Mouse (Mus musculus) forebrain, embryonic 10.5 days (tissue): ENCODE measurements around the gene Gm11213. TPM values are rescaled to one million over a fixed set of nuclear protein-coding genes. Genes with fewer than 3 reads are reported as not detected.

Experiments
- DNase-seq: peaks from one replicate; pipeline ENCODE4 v3.0.0-alpha.2; 2017; ENCODE audit warnings: low spot score; ENCODE audit errors: extremely low spot score
- H3K27ac ChIP-seq: fragments of 300-500 bp; sonication (generic); 2 replicates; pipeline ENCODE4 v1.5.1; 2016; ENCODE audit warnings: mild to moderate bottlenecking
- H3K27me3 ChIP-seq: fragments of 300-500 bp; sonication (generic); 2 replicates; pipeline ENCODE4 v1.6.1; 2016; ENCODE audit warnings: mild to moderate bottlenecking; ENCODE audit not compliant: poor library complexity, severe bottlenecking
- H3K36me3 ChIP-seq: fragments of 300-500 bp; sonication (generic); replicated peaks from 2 replicates; pipeline ENCODE4 v1.6.1; 2016; ENCODE audit warnings: mild to moderate bottlenecking, moderate library complexity
- H3K4me1 ChIP-seq: fragments of 300-500 bp; sonication (generic); 2 replicates; pipeline ENCODE4 v1.6.1; 2016
- H3K4me3 ChIP-seq: fragments of 300-500 bp; sonication (generic); 2 replicates; pipeline ENCODE4 v1.5.1; 2016; ENCODE audit warnings: mild to moderate bottlenecking, moderate library complexity
- H3K9me3 ChIP-seq: fragments of 300-500 bp; sonication (generic); 2 replicates; pipeline ENCODE4 v1.6.1; 2016; ENCODE audit warnings: mild to moderate bottlenecking, moderate library complexity
- WGBS: fragments of 180-500 bp; shearing (Covaris S2); methylation state at CpG from one replicate; pipeline ENCODE4 v1.1.7; 2016; 5-methylcytosine and 5-hydroxymethylcytosine counted together
- polyA plus RNA-seq: library from polyadenylated mRNA; unstranded; fragments of >200 nt; fragmentation: Nextera tagmentation; extraction: Ambion mirVana; gene quantifications from 2 replicates; pipeline ENCODE4 v1.2.1, GENCODE M21; 2016

Gene Gm11213
- polyA plus RNA-seq, 1 experiment from 2014 or later = not detected

DNA sequence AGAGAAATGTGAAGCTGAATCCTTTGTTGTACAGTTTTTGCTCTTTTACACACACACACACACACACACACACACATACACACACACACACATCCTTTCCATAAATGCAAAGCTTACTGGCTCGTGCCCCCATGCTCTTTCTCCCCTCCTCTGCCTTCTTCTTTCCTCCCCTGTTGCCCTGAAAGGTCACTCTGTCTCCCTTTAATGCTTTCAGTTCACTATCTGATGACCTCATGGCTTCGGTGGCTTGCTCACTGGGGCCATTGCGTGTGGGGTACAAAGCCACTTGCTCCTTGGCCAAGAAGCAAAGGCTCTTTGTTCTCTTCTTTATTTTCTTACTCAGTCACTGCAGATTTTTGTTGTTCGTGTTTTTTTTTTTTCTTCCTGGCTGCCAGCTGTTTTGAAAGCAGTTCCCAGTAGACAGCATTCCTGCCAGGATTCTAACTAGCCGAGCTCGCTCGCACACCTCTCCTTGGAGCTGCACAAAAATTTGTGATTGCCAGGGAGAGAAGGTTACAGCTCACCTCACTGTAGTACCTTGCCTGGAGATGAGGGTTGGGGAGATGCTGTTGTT, 34.8 kb downstream of the Gm11213 start:
- H3K27me3 ChIP-seq = no peaks in the 10 kb centered on the region
- H3K36me3 ChIP-seq = peaks cover 31% of the 10 kb centered on the region
- peaks cover 30% of the 10 kb centered on the region for H3K4me1 ChIP-seq
- 33% methylated on average over 7 of the region's 7 CpGs for WGBS
- no peak for DNase-seq
- H3K9me3 ChIP-seq = peaks cover 3% of the 10 kb centered on the region; the same call in 1 of the 2 replicates
- H3K27ac ChIP-seq = peak overlapping the region; percentile 81
- no peak overlapping the region for H3K4me3 ChIP-seq

DNA sequence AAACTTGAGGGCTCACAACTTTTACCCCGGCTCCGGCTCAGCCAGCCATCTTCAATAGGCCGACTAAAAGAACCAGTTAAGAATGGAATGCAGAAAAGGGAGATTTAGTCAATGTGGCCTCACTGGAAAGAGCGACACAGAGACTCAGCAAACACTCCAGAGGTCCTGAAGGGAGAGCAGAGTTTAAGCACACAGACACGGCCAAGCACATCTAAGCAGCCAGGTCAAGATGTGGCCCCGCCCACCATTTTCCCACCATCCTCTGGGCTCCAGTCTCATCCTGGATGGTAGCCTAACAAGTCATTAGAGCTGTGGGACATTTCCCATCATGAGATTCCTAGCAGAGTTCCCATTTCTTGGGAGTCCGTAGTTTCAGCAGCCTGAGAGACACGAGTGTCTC, 35.7 kb downstream of the Gm11213 start:
- Histone ChIP-seq H3K9me3 (peaks cover 3% of the 10 kb centered on the region; the same call in 1 of the 2 replicates), H3K36me3 (peaks cover 37% of the 10 kb centered on the region), H3K4me1 (peaks cover 30% of the 10 kb centered on the region), H3K27me3 (no peaks in the 10 kb centered on the region), H3K4me3 (no peak overlapping the region), H3K27ac (peak overlapping the region; percentile 81)
- WGBS = 85% methylated on average over 8 of the region's 8 CpGs
- no peak for DNase-seq

GRCm38 (mm10) chr4:63567712-63568390, 37.2 kb downstream of the Gm11213 start:
- H3K4me1 ChIP-seq = peaks cover 30% of the 10 kb centered on the region
- 0 out of 2 replicates have a peak overlapping the region, but pooled peaks have one; percentile 16 for H3K27ac ChIP-seq
- WGBS = 85% methylated on average over 10 of the region's 10 CpGs
- DNase-seq = no peak
- no peaks in the 10 kb centered on the region for H3K9me3 ChIP-seq
- no peak overlapping the region for H3K4me3 ChIP-seq
- peaks cover 28% of the 10 kb centered on the region for H3K36me3 ChIP-seq
- H3K27me3 ChIP-seq = no peaks in the 10 kb centered on the region

GRCm38 (mm10) chr4:63562742-63563141, 42.3 kb downstream of the Gm11213 start:
- H3K27me3 ChIP-seq = no peaks in the 10 kb centered on the region
- peaks cover 21% of the 10 kb centered on the region for H3K36me3 ChIP-seq
- H3K4me3 ChIP-seq = no peak overlapping the region
- no peak overlapping the region for H3K27ac ChIP-seq
- 90% methylated on average over 4 of the region's 4 CpGs for WGBS
- DNase-seq = no peak
- H3K4me1 ChIP-seq = peaks cover 41% of the 10 kb centered on the region
- no peaks in the 10 kb centered on the region for H3K9me3 ChIP-seq

- WGBS = 85% methylated on average over 7 of the region's 7 CpGs
- H3K4me1 ChIP-seq = peaks cover 48% of the 10 kb centered on the region
- no peak overlapping the region for H3K4me3 ChIP-seq
- H3K36me3 ChIP-seq = peaks cover 21% of the 10 kb centered on the region
- H3K27ac ChIP-seq = no peak overlapping the region
- DNase-seq = no peak
- no peaks in the 10 kb centered on the region for H3K9me3 ChIP-seq
- H3K27me3 ChIP-seq = no peaks in the 10 kb centered on the region
Measured at GRCm38 (mm10) chr4:63561861-63562675, 43.0 kb downstream of the Gm11213 start.

- H3K27ac ChIP-seq = peak overlapping the region; percentile 72
- H3K36me3 ChIP-seq = peaks cover 13% of the 10 kb centered on the region
- peaks cover 54% of the 10 kb centered on the region for H3K4me1 ChIP-seq
- no peak for DNase-seq
- H3K4me3 ChIP-seq = no peak overlapping the region
- no peaks in the 10 kb centered on the region for H3K9me3 ChIP-seq
- H3K27me3 ChIP-seq = peaks cover 3% of the 10 kb centered on the region
- WGBS = 58% methylated on average over 8 of the region's 8 CpGs
Measured at GRCm38 (mm10) chr4:63560079-63560478, 45.0 kb downstream of the Gm11213 start.

GRCm38 (mm10) chr4:63559127-63559697, 45.8 kb downstream of the Gm11213 start:
- Histone ChIP-seq H3K4me3 (peak overlapping the region; percentile 64), H3K27me3 (peaks cover 3% of the 10 kb centered on the region), H3K27ac (peak overlapping the region; percentile 94), H3K36me3 (peaks cover 12% of the 10 kb centered on the region), H3K9me3 (no peaks in the 10 kb centered on the region), H3K4me1 (peaks cover 55% of the 10 kb centered on the region)
- 49% methylated on average over 9 of the region's 9 CpGs for WGBS
- DNase-seq = no peak

DNA sequence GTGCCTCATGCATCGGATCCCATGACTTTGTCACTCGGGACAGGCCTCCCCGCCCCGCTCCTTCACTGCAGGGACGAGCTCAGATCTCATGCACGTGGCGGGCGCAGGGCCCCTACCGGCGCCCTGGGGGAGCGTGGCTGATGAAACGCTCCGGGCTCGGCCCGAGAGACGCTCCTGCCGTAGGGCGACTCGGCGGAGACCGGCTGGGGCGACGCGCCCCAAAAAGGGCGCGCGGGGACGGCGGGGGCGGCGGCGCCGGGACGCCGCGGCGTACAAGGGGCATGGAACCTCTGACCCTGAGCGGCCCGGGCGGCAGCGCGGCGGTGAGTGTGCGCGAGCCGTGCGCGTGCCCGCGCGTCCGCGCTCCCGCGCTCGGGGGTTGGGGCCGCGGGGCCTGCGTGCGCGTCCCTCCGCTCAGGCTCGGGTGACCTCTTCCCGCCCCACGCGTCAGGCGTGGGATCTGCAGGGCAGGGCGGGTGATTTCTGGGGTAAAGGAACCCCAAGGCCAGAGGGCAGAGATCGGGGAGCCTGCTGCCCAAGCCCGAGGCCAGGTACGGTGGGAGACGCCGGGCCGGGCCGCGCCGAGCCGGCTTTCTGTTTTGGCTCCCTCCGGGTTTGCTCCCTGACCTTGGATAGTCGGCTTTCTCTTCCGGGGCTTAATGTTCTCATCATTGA, 46.5 kb downstream of the Gm11213 start, which contains the start of gene Tmem268:
Gene Tmem268 (plus strand): TSS at position 375 of the 675 bp plus-strand sequence.
- peaks cover 3% of the 10 kb centered on the region for H3K27me3 ChIP-seq
- peak; percentile 77 for DNase-seq
- peaks cover 62% of the 10 kb centered on the region for H3K4me1 ChIP-seq
- no peaks in the 10 kb centered on the region for H3K9me3 ChIP-seq
- peaks cover 14% of the 10 kb centered on the region for H3K36me3 ChIP-seq
- under 1% methylated on average over 81 of the region's 81 CpGs for WGBS
- peak within 1 kb of the TSS; percentile 94 for H3K27ac ChIP-seq
- peak within 1 kb of the TSS; percentile 64 for H3K4me3 ChIP-seq

GRCm38 (mm10) chr4:63557124-63558059, 47.7 kb downstream of the Gm11213 start:
- Histone ChIP-seq H3K27ac (peak overlapping the region; percentile 94), H3K9me3 (no peaks in the 10 kb centered on the region), H3K36me3 (peaks cover 21% of the 10 kb centered on the region), H3K27me3 (peaks cover 3% of the 10 kb centered on the region), H3K4me1 (peaks cover 61% of the 10 kb centered on the region), H3K4me3 (peak overlapping the region; percentile 64; the same call in 1 of the 2 replicates)
- 23% methylated on average over 16 of the region's 16 CpGs for WGBS
- no peak for DNase-seq

DNA sequence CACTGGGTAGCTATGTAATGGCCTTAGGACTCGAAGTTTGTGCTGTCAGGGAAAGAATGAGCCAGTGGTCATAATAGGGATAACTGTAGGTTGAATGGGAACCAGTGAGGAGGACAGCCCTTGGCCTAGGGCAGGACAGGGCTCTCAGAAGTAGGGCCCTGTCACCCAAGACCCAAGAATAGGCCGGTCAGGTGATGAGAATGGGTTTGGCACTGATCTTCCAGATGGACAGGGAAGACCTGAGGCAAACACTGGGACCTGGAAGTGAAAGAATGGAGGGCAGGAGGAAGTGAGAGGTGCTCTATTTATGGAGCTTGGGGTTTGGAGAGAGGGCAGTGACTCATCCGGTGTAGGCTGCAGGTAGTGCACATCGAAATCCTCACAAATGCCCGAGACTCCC, 48.4 kb downstream of the Gm11213 start:
- no peak for DNase-seq
- Histone ChIP-seq H3K27ac (0 out of 2 replicates have a peak overlapping the region, but pooled peaks have one; percentile 94), H3K4me1 (peaks cover 59% of the 10 kb centered on the region), H3K36me3 (peaks cover 29% of the 10 kb centered on the region), H3K4me3 (no peak overlapping the region), H3K27me3 (peaks cover 3% of the 10 kb centered on the region), H3K9me3 (no peaks in the 10 kb centered on the region)
- WGBS = 70% methylated on average over 5 of the region's 5 CpGs

DNA sequence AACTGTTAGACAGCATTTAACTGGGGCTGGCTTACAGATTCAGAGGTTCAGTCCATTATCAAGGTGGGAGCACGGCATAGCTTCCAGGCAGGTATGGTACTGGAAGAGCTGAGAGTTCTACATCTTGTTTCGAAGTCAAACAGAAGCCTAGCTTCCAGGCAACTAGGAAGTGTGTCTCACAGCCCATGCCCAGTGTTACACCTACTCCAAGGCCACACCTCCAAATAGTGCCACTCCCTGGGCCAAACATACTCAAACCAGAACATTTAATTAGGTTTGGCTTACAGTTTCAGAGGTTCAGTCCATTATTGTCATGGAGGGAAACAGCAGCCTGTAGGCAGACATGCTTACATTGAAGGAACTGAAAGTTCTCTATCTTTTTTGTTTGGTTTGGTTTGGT, 50.0 kb downstream of the Gm11213 start:
- Histone ChIP-seq H3K36me3 (peaks cover 42% of the 10 kb centered on the region), H3K4me3 (no peak overlapping the region), H3K4me1 (peaks cover 45% of the 10 kb centered on the region), H3K27ac (no peak overlapping the region), H3K27me3 (peaks cover 3% of the 10 kb centered on the region), H3K9me3 (no peaks in the 10 kb centered on the region)
- DNase-seq = no peak
- 98% methylated on average over 2 of the region's 2 CpGs for WGBS
